Mouse (Mus musculus): ENCODE data around the gene Rpl3.

- TF ChIP-seq GATA1 (IDR thresholded peaks at IDR 0.05; ENCODE audit: borderline replicate concordance, low read length) (no peak), FLI1 (IDR thresholded peaks at IDR 0.05; ENCODE audit: low read length) (no peak)
Observed at GRCm38 (mm10) chr15:80071951-80072437, 19.7 kb downstream of the Rpl3 start.

Measured in megakaryocyte, embryonic 14.5 days (primary cell).